Mouse (Mus musculus): ENCODE results near the gene Prtg. TPM values are rescaled to one million over a fixed set of nuclear protein-coding genes. Genes with fewer than 3 reads are reported as not detected.

Gene Prtg
- total and polyA plus RNA-seq, 3 experiments, result not detected

- no peak overlapping the region for H3K9ac ChIP-seq (ENCODE audit: insufficient read depth, low read depth)
Measured at GRCm38 (mm10) chr9:72791681-72792080, 15.0 kb upstream of the Prtg start.

GRCm38 (mm10) chr9:72795243-72795642 lies 11.4 kb upstream of the Prtg start:
- Histone ChIP-seq H3K4me2 (ENCODE audit: insufficient read depth, low read depth, poor library complexity, severe bottlenecking) (no peak overlapping the region), H3K9me3 (replicated peaks; ENCODE audit: low read length) (no peaks in the 10 kb centered on the region), H3K27ac (ENCODE audit: insufficient read depth, low read depth) (no peak overlapping the region), H3K27me3 (replicated peaks) (no peaks in the 10 kb centered on the region), H3K36me3 (replicated peaks in 1 of 2; ENCODE audit: control insufficient read depth in 1 of 2, insufficient read depth in 1 of 2, low read length in 1 of 2) (no peaks in the 10 kb centered on the region), H3K79me2 (replicated peaks; ENCODE audit: control insufficient read depth, extremely low read depth, insufficient read depth, poor library complexity, severe bottlenecking) (no peaks in the 10 kb centered on the region), H3K9ac (ENCODE audit: insufficient read depth, low read depth) (no peak overlapping the region), H3K4me1 (ENCODE audit: control insufficient read depth in 1 of 2, insufficient read depth in 2 of 2) (peaks cover 0 to 4% of the 10 kb centered on the region in 2 experiments; a peak in 2 of 4 replicates), H3K4me3 (replicated peaks in 1 of 3; ENCODE audit: low read depth in 2 of 3, low read length in 2 of 3, poor library complexity in 1 of 3) (no peak overlapping the region)
- DNase-seq (ENCODE audit: extremely low read depth), result no peak
- in situ Hi-C loops (cut with MboI; ENCODE audit: low pct_ligation_motif_present, low pct_unique_long_range_greater_than_20kb, low sequenced_read_pairs) (no loop called here), dilution Hi-C loops (cut with MboI; ENCODE audit: extremely low pct_ligation_motif_present, extremely low pct_unique_long_range_greater_than_20kb, low sequenced_read_pairs) (no loop called here)
- TF ChIP-seq TBP (conservative IDR thresholded peaks at IDR 0.05; ENCODE audit: low read depth, low read length), result no peak
- TF ChIP-seq POLR2AphosphoS2 (IDR thresholded peaks at IDR 0.05; ENCODE audit: low read depth, low read length), result no peak

More at GRCm38 (mm10) chr9:72791681-72792080, 15.0 kb upstream of the Prtg start:
- Histone ChIP-seq H3K27me3 (replicated peaks) (no peaks in the 10 kb centered on the region), H3K36me3 (replicated peaks in 1 of 2; ENCODE audit: control insufficient read depth in 1 of 2, insufficient read depth in 1 of 2, low read length in 1 of 2) (no peaks in the 10 kb centered on the region), H3K27ac (ENCODE audit: insufficient read depth, low read depth) (no peak overlapping the region), H3K9me3 (replicated peaks; ENCODE audit: low read length) (no peaks in the 10 kb centered on the region), H3K4me3 (replicated peaks in 1 of 3; ENCODE audit: low read depth in 2 of 3, low read length in 2 of 3, poor library complexity in 1 of 3) (no peak overlapping the region), H3K4me2 (ENCODE audit: insufficient read depth, low read depth, poor library complexity, severe bottlenecking) (no peak overlapping the region), H3K79me2 (replicated peaks; ENCODE audit: control insufficient read depth, extremely low read depth, insufficient read depth, poor library complexity, severe bottlenecking) (no peaks in the 10 kb centered on the region), H3K4me1 (ENCODE audit: control insufficient read depth in 1 of 2, insufficient read depth in 2 of 2) (peaks cover 2 to 6% of the 10 kb centered on the region in 2 experiments; a peak in 3 of 4 replicates)
- DNase-seq (ENCODE audit: extremely low read depth), result no peak
- in situ Hi-C loops (cut with MboI; ENCODE audit: low pct_ligation_motif_present, low pct_unique_long_range_greater_than_20kb, low sequenced_read_pairs), result no loop called here
- TF ChIP-seq IRF4 (IDR thresholded peaks at IDR 0.05; ENCODE audit: low read depth, low read length) (no peak), RCOR1 (conservative IDR thresholded peaks at IDR 0.05; ENCODE audit: low read depth, low read length) (no peak), CHD2 (IDR thresholded peaks at IDR 0.05; ENCODE audit: low read length) (no peak), E2F4 (IDR thresholded peaks at IDR 0.05; ENCODE audit: insufficient replicate concordance, low read depth, low read length) (no peak), CTCF (conservative IDR thresholded peaks at IDR 0.05 in 1 of 2, IDR thresholded peaks at IDR 0.05 in 1 of 2; ENCODE audit: low read depth in 2 of 2, low read length in 2 of 2) (no peak), MXI1 (IDR thresholded peaks at IDR 0.05; ENCODE audit: low read depth, low read length) (no peak), KAT2A (IDR thresholded peaks at IDR 0.05; ENCODE audit: insufficient replicate concordance, low read length) (no peak), MAX (IDR thresholded peaks at IDR 0.05; ENCODE audit: low read length) (no peak), TBP (conservative IDR thresholded peaks at IDR 0.05; ENCODE audit: low read depth, low read length) (no peak), MEF2A (IDR thresholded peaks at IDR 0.05; ENCODE audit: borderline replicate concordance, low read depth, low read length) (no peak), PAX5 (IDR thresholded peaks at IDR 0.05; ENCODE audit: low read length) (no peak), NELFE (IDR thresholded peaks at IDR 0.05; ENCODE audit: low read depth, low read length) (no peak), MAZ (IDR thresholded peaks at IDR 0.05; ENCODE audit: low read depth, low read length) (no peak), HCFC1 (IDR thresholded peaks at IDR 0.05; ENCODE audit: low read depth, low read length) (no peak), USF2 (conservative IDR thresholded peaks at IDR 0.05; ENCODE audit: low read depth, low read length) (no peak), ELF1 (IDR thresholded peaks at IDR 0.05; ENCODE audit: low read depth, low read length) (no peak)
- dilution Hi-C loops (cut with MboI; ENCODE audit: extremely low pct_ligation_motif_present, extremely low pct_unique_long_range_greater_than_20kb, low sequenced_read_pairs), result no loop called here

Measured in CH12.LX (cell line).